Mouse (Mus musculus) frontal cortex, postnatal 25 days (tissue): ENCODE data around the gene Igfl3.

Experiments
- DNase-seq, 2 experiments: peaks; one replicate each; pipeline ENCODE4 v3.0.0; 2022; ENCODE audit warnings: low spot score in 2 of 2

Igfl3 gene

GRCm38 (mm10) chr7:18176194-18176593 is at the start of gene Igfl3:
Igfl3 (plus strand) TSS chr7:18176494.
- DNase-seq = no peak

- no peak for DNase-seq
These were observed 34.6 kb downstream of the Igfl3 start for GRCm38 (mm10) chr7:18210938-18211337.

GRCm38 (mm10) chr7:18214699-18215098 is 38.4 kb downstream of the Igfl3 start:
- DNase-seq = no peak
